Mouse (Mus musculus) spleen, adult 12 weeks (tissue): ENCODE data around the gene Dph1.
A peak's percentile ranks its signal among the peaks of the same experiment; 100 is the strongest.

ENCODE experiments used
- DNase-seq: peaks from one replicate; pipeline ENCODE4 v3.0.0; 2022; ENCODE audit warnings: low spot score

Dph1 gene

DNA sequence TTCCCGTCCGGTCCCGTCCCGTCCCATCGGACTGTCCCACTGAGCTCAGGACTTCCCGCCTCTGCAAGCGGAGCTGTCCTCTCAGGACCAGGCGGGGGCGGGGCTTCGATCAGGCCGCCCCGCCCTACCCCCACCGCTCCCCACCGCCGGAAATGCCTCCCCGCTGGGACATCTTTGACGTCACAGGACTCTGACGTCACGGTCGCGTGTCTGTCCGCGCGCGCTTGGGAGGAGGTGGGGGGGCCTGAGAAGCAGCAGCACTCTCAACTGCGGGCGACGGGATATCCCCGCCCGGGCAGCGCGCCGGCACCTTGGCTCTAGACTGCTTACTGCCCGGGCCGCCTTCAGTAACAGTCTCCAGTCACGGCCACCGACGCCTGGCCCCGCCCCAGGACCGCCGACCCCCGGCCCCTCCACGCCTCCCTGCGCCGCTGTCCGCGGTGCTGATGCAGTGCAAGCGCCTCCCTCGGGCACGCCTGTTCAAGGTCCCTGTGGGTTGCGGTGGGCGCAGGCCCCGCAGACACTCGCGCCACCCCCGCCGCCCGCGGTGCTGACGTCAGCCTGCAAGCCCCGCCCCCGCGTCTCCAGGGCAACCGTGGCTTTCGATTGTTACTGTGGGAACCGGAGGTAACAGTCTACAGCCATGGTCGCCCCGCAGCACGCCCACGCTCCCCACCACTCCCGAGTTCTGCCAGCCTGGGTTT, 17.8 kb downstream of the Dph1 start:
- peak; percentile 69 for DNase-seq

DNA sequence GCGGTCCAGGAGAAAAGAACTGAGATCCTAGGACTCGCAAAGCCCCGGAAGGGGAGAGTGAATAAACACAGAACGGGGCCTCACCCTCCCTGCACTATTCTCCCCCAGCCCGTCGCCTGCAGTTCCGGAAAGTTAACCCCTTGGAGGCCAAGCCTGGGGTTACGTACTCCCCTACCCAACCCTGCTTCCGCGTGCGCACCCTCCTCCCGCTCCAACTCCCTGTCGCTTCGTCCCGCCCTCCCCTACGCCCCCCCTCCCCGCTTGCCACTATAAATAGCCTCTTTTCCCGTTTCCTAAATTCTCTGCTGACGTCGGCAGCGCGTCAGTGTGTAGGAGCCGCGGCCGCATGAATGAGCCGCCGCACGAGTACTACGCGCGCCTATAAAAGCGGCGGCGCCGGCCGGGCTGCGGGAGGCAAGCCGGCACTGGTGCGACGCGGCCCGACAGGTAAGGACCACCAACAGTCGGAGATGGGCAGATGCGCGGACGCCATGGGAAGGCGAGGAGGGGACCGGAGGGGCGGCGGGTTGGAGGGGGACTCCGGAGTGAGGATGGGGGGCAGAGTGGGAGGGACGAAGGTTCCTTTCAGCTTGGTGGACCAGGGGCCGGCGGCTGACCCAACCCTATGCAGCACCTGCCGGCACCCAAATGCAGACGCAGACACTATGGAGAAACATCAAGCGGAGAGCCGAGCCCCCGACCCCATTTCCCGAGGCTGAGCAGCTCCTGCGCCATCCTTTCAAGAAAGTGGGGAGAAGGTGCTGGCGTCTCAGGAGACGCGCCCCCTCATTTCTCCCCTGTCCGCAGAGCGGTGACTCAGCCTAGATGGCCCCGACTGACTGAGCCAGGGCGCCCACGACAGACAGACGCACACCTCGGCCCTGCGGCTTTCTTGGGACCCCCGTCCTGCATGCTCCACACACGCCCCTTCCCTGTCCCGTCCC, 18.6 kb downstream of the Dph1 start:
- DNase-seq, result no peak

DNA sequence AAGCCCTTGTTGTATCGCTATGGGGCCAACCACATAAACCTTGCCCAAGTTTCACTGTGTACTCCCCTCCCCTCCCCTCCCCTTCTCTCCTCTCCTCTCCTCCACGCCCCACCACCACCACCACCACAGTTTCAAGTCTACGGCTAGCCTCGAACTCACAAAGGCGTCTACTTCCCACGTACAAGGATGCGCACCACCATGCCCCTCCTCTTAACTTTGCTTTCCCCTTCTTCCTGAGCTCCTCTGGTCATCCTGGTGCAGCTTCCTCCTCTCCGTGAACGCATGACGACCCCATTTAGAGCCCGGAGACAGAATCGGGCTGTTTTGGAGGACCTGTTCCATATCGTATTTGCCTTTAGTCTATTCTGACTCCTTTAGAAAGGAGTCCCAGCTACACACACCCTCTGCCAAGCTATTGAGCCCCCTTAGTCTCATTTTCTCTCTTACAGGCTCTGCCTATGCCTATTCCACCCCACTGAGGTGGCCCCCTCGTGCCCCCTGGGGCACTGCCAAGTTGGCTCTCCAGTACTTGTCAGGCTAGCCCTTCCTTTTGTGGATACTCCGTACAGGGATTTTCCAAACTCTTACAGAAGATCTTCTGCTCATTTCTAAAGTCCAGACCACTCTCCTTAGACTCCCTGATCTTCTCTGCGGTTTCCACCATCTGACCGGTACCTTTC, 19.7 kb downstream of the Dph1 start:
- no peak for DNase-seq

DNA sequence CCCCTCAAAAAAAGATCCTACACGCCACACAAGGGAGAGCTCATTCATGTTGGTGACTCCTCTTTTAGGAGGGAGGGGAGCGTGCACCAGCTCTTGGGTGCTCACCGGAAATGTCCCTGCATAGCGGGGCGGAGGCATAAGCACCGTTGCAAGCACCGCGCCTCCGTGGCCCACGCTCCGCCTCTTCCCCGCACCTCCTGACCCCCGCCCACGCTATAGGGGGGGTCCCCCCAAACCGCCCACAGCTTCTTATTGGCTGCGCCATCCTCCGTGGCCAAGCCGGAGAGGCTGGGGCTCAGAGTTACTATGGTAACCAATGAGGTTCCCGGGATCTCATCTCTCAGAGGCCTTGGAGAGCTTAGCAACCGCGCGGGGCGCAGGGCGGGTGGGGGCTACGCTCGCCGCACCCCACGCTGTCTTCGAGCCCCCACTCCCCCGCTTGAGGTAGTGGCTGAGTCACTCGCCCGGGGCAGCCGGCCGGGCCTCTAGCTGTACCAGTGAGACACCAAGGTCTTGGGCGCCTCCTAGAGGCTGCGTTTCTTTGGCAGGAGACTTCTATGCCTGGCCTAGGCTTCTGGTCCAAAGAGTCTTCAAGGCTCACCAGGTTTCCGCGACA, 20.8 kb downstream of the Dph1 start:
- DNase-seq, result peak; percentile 75

GRCm38 (mm10) chr11:75169405-75170080, 21.5 kb downstream of the Dph1 start, which contains the start of gene Hic1:
Gene Hic1 (minus strand): TSS chr11:75169519.
- DNase-seq, result no peak

GRCm38 (mm10) chr11:75168590-75169361, 22.3 kb downstream of the Dph1 start:
- peak; percentile 71 for DNase-seq

DNA sequence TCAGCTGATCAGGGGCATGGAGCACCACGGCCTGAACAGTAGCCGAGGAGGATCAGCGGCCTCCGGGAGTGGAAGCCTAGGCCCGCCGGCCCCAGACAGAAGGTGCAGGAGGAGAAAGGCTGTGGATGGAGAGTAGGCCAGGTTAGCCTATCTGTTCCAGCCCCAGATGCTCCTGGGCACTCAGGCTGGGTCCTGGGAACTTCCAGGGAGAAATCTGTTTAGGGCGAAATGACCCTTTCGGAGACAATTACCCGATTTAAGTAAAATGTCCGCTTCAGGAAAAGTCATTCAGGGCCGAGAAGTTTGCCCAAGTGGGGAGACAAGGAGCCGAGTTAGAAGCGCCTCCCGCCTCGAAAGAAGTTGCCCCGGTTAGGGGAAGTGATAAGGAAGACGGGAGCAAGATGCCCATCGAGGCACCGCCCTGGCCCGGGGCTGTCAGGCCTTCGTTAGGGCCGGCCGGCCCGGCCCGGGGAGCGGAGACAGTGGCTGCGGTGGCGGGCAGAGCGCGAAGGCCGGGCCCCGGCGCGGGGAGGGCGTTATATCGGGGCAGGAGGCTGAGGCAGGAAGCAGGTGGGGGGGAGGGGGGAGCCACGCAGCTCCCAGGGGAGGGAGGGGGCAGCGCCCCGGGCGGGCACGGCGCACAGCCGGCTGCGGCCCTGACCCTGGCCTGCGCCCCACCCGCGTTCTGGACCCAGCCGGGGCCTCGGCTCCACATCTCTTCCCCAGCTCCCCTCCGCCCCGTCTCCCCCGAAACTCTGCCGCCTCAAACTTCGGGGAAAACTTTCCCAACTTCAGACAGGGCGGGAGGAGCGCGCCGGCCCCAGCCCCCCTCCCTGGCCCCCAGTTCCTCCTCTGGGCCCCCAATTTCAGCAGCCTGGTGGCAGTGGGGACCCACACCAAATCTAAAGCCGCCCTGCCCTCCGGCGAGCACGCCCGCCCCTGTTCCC, 23.1 kb downstream of the Dph1 start:
- DNase-seq, result no peak

- DNase-seq, result no peak
Observed at GRCm38 (mm10) chr11:75166861-75167642, 24.0 kb downstream of the Dph1 start.

DNA sequence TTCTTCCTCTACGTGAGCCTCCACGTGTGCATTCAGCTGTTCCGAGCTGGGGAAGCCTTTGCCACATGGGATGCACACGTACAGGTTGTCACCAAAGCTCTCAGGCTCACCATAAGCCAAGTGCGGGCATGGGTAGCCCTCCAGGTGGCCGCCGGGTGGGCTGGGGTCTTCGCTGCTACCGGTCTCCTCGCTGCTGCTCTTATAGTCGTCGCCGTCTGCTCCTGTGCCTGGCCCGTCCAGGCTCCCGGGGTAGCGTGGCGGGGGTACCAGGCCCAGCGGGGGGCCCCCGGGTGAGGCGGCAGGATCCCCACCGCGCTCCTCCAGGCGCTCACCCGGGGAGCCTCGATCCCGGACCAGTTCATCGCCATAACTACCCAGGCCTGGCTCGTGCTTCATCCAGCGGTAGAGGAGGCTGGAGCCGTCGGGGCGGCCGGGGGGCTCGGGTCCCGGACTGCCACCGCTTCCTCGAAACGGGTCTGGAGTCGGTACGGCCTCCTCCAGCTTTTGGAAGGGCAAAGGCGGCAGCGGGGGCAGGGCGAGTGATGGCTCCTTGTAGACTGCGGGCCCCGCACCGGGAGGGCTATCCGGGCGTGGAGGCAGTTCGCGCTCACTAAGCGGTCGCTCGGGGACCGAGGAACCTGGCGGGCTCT, 24.7 kb downstream of the Dph1 start:
- DNase-seq, result no peak

GRCm38 (mm10) chr11:75165441-75166192, 25.4 kb downstream of the Dph1 start:
- peak; percentile 68 for DNase-seq

- DNase-seq, result no peak
Observed at GRCm38 (mm10) chr11:75164750-75165149, 26.3 kb downstream of the Dph1 start.

- no peak for DNase-seq
Observed at GRCm38 (mm10) chr11:75164051-75164450, 27.0 kb downstream of the Dph1 start.

DNA sequence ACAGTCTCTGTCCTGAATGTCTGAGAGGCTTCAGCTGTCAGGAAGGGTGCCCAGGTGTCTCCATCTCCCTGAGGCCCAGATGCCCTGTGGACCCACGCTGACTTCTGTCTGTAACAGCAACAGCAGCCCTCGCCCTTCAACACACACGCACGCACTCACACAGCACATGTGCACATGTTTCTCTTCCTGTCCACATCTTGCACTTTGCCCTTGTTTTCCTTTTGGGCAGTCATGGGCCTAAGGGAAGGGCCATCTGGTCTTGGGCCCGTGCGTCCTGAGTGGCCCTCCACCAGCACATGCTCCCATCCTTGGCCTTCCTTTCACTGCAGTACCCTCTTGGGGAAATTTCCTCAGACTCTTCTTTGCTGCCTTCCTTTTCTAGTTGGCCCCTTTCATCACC, 27.7 kb downstream of the Dph1 start:
- no peak for DNase-seq

DNA sequence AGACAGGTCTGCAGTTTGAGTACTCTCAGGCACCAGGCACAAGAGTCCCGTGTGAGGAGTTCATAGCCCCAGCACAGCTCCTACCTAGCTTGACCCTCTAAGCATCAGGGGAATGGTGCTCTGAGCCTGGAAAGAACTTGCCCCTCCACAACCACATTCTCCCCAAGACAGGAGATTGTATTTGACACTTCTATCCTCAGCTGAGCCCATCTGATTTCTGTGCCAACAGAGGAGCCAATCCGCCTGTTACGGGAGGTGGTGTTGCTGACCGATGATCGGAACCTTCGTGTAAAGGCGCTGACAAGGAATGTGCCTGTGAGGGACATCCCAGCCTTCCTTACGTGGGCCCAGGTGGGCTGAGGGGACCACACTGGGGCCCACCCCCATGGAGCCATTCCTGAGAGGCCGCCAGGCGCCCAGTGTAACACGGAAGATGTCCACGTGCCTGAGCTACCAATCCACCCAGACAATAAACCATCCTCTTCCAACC, 28.4 kb downstream of the Dph1 start:
- DNase-seq, result no peak

GRCm38 (mm10) chr11:75161417-75162008, 29.5 kb downstream of the Dph1 start:
- DNase-seq, result no peak

DNA sequence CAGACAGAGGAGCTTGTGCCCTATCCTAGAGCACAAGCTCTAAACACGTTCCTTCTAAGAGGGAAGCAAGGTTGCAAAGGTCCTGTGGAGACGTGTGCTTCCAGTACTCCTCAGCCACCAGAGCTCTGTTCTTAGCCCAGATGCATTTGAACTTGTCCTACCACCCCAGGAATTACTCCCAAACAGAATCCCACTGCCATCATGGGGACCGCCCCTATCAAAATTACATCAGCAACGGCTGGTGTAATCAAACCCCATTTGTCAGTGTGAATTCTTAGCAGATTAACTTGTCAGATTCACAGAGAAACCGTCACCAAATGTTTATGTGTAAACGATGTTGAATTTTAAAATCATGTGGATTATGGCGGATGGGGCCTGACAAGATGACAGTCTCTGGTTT, 30.1 kb downstream of the Dph1 start:
- no peak for DNase-seq

DNA sequence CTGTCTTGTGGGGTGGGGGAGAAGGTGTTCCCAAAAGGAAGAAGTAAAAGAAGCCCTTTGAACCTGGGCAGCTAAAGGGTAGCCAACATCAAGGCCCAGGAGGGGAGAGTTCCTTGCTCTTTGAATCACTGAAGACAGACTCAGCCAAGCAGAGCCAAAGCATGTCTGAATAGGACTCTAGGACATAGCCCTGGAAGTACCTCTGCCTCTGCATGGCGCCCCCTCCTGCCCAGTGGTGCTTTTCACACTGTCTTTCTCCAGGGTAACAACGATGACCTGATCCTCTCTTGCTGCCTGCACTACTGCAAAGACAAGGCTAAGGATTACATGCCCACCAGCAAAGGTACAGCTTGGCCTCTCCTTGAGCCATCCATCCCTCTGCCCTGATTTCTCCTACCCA, 31.5 kb downstream of the Dph1 start:
- DNase-seq, result no peak
